Mouse (Mus musculus): ENCODE measurements at regions not wholly inside any gene's neighbourhood (a gene's known extent, or its start where the extent isn't known, plus 50 kb on each side); places are given as distances from the start of the nearest gene placed in this dataset.

GRCm38 (mm10) chr13:107506832-107507231, 484.9 kb upstream of the Kif2a start:
- Histone ChIP-seq H3K9ac (no peak overlapping the region), H3K4me3 (ENCODE audit: low read depth, low read length) (no peak overlapping the region), H3K27me3 (ENCODE audit: insufficient read depth, low read length) (no peaks in the 10 kb centered on the region), H3K4me2 (no peak overlapping the region), H3K36me3 (ENCODE audit: insufficient read depth) (no peaks in the 10 kb centered on the region), H3K9me3 (ENCODE audit: low read depth, low read length) (no peaks in the 10 kb centered on the region), H3K4me1 (ENCODE audit: insufficient read depth) (no peaks in the 10 kb centered on the region), H3K27ac (ENCODE audit: low read depth) (no peak overlapping the region)
- ATAC-seq (ENCODE audit: insufficient read depth) = no peak
- 53% methylated on average over 4 of the region's 4 CpGs for WGBS
- no peak for TF ChIP-seq CTCF (IDR thresholded peaks at IDR 0.05; ENCODE audit: low read depth)
- no peak for DNase-seq

GRCm38 (mm10) chr13:107505318-107505717, 483.4 kb upstream of the Kif2a start:
- H3K36me3 ChIP-seq (ENCODE audit: insufficient read depth) = no peaks in the 10 kb centered on the region
- H3K4me1 ChIP-seq (ENCODE audit: insufficient read depth) = no peaks in the 10 kb centered on the region
- ATAC-seq (ENCODE audit: insufficient read depth) = no peak
- no peaks in the 10 kb centered on the region for H3K9me3 ChIP-seq (ENCODE audit: low read depth, low read length)
- H3K27me3 ChIP-seq (ENCODE audit: insufficient read depth, low read length) = no peaks in the 10 kb centered on the region
- no peak overlapping the region for H3K9ac ChIP-seq
- no peak overlapping the region for H3K4me3 ChIP-seq (ENCODE audit: low read depth, low read length)
- no peak overlapping the region for H3K4me2 ChIP-seq
- TF ChIP-seq CTCF (IDR thresholded peaks at IDR 0.05; ENCODE audit: low read depth) = no peak
- no peak overlapping the region for H3K27ac ChIP-seq (ENCODE audit: low read depth)
- no peak for DNase-seq

GRCm38 (mm10) chr13:107502261-107502660, 480.3 kb upstream of the Kif2a start:
- no peak for DNase-seq
- no peak for TF ChIP-seq CTCF (IDR thresholded peaks at IDR 0.05; ENCODE audit: low read depth)
- ATAC-seq (ENCODE audit: insufficient read depth) = no peak

DNA sequence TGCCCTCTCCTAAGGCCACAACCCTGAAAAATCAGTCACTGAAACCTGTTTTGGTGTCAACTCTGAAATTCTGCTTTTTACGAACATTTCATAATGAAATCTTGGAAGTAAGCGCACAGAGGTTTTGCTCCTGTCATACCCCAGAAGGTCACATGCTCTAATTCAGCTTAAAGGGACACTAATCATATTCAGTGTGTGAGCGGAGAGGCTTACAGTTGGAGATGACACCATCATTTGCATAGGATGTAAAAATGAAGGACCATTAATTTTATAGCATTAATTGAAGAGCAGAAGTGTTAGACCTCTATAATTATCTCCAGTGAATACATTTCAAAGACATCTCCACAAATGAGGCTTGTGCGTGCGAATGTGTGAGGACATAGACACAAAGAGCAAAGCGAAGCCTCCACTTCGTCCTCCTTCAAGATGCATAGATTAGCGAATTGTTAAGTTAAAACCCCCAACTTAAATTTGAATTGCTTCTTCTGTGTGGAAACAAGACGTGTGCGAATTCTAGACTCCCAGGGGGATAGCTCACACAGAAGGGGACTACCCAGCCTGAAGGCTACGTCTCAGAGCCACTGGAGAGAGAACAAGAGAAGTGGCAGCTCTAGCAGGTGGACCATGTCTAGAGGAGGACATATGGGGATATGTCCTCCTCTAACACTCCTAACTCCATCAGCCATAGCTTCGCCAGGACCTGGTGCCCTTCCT, 479.0 kb upstream of the Kif2a start:
- DNase-seq = no peak
- Histone ChIP-seq H3K9ac (no peak overlapping the region), H3K27ac (ENCODE audit: low read depth) (no peak overlapping the region), H3K4me2 (no peak overlapping the region), H3K27me3 (ENCODE audit: insufficient read depth, low read length) (no peaks in the 10 kb centered on the region), H3K4me1 (ENCODE audit: insufficient read depth) (no peaks in the 10 kb centered on the region), H3K9me3 (ENCODE audit: low read depth, low read length) (no peaks in the 10 kb centered on the region), H3K4me3 (ENCODE audit: low read depth, low read length) (no peak overlapping the region), H3K36me3 (ENCODE audit: insufficient read depth) (no peaks in the 10 kb centered on the region)
- ATAC-seq (ENCODE audit: insufficient read depth) = no peak
- WGBS = 86% methylated on average over 12 of the region's 12 CpGs
- TF ChIP-seq CTCF (IDR thresholded peaks at IDR 0.05; ENCODE audit: low read depth) = no peak

More at GRCm38 (mm10) chr13:107502261-107502660, 480.3 kb upstream of the Kif2a start:
- 29% methylated on average over 7 of the region's 7 CpGs for WGBS
- Histone ChIP-seq H3K36me3 (ENCODE audit: insufficient read depth) (no peaks in the 10 kb centered on the region), H3K9me3 (ENCODE audit: low read depth, low read length) (no peaks in the 10 kb centered on the region), H3K27ac (ENCODE audit: low read depth) (no peak overlapping the region), H3K9ac (no peak overlapping the region), H3K4me1 (ENCODE audit: insufficient read depth) (no peaks in the 10 kb centered on the region), H3K4me3 (ENCODE audit: low read depth, low read length) (no peak overlapping the region), H3K4me2 (no peak overlapping the region), H3K27me3 (ENCODE audit: insufficient read depth, low read length) (no peaks in the 10 kb centered on the region)

- no peak overlapping the region for H3K27ac ChIP-seq (ENCODE audit: low read depth)
- H3K4me1 ChIP-seq (ENCODE audit: insufficient read depth) = peaks cover 8% of the 10 kb centered on the region
- 50% methylated on average over 4 of the region's 4 CpGs for WGBS
- ATAC-seq (ENCODE audit: insufficient read depth) (no peak), DNase-seq (no peak)
- no peaks in the 10 kb centered on the region for H3K36me3 ChIP-seq (ENCODE audit: insufficient read depth)
- H3K4me3 ChIP-seq (ENCODE audit: low read depth, low read length) = no peak overlapping the region
- no peak overlapping the region for H3K9ac ChIP-seq
- no peak overlapping the region for H3K4me2 ChIP-seq
- no peaks in the 10 kb centered on the region for H3K27me3 ChIP-seq (ENCODE audit: insufficient read depth, low read length)
- TF ChIP-seq CTCF (IDR thresholded peaks at IDR 0.05; ENCODE audit: low read depth) = no peak
- H3K9me3 ChIP-seq (ENCODE audit: low read depth, low read length) = no peaks in the 10 kb centered on the region
These were observed 477.4 kb upstream of the Kif2a start for GRCm38 (mm10) chr13:107499296-107499695.

- H3K9me3 ChIP-seq (ENCODE audit: low read depth, low read length) = no peaks in the 10 kb centered on the region
- DNase-seq (peak; percentile 77), ATAC-seq (ENCODE audit: insufficient read depth) (peak; percentile 72)
- H3K27me3 ChIP-seq (ENCODE audit: insufficient read depth, low read length) = no peaks in the 10 kb centered on the region
- peaks cover 8% of the 10 kb centered on the region for H3K4me1 ChIP-seq (ENCODE audit: insufficient read depth)
- no peaks in the 10 kb centered on the region for H3K36me3 ChIP-seq (ENCODE audit: insufficient read depth)
- H3K9ac ChIP-seq = no peak overlapping the region
- no peak overlapping the region for H3K27ac ChIP-seq (ENCODE audit: low read depth)
- no peak for TF ChIP-seq CTCF (IDR thresholded peaks at IDR 0.05; ENCODE audit: low read depth)
- H3K4me2 ChIP-seq = no peak overlapping the region
- WGBS = 19% methylated on average over 6 of the region's 6 CpGs
- H3K4me3 ChIP-seq (ENCODE audit: low read depth, low read length) = no peak overlapping the region
These were observed 473.3 kb upstream of the Kif2a start for GRCm38 (mm10) chr13:107495161-107495732.

- Histone ChIP-seq H3K9ac (no peak overlapping the region), H3K4me3 (ENCODE audit: low read depth, low read length) (no peak overlapping the region), H3K36me3 (ENCODE audit: insufficient read depth) (no peaks in the 10 kb centered on the region), H3K4me2 (no peak overlapping the region), H3K4me1 (ENCODE audit: insufficient read depth) (peaks cover 8% of the 10 kb centered on the region), H3K27me3 (ENCODE audit: insufficient read depth, low read length) (no peaks in the 10 kb centered on the region), H3K27ac (ENCODE audit: low read depth) (0 out of 2 replicates have a peak overlapping the region, but pooled peaks have one; percentile 18), H3K9me3 (ENCODE audit: low read depth, low read length) (no peaks in the 10 kb centered on the region)
- DNase-seq (peak; percentile 82), ATAC-seq (ENCODE audit: insufficient read depth) (peak; percentile 64; the same call in 1 of the 2 replicates)
- TF ChIP-seq CTCF (IDR thresholded peaks at IDR 0.05; ENCODE audit: low read depth) = no peak
- WGBS = 60% methylated on average over 13 of the region's 13 CpGs
These were observed 471.8 kb upstream of the Kif2a start for GRCm38 (mm10) chr13:107493765-107494164.

Data from lung, embryonic 14.5 days (tissue).